Mouse (Mus musculus) intestine, embryonic 16.5 days (tissue): Measurements from ENCODE around the gene Npas3. TPM values are rescaled to one million over a fixed set of nuclear protein-coding genes. Genes with fewer than 3 reads are reported as not detected.

Source experiments
- ATAC-seq: fragments of 200-750 bp; cut with Nextera tagmentation; 2 replicates; pipeline ENCODE4 v1.8.0; 2017; ENCODE audit warnings: moderate TSS enrichment, moderate library complexity
- H3K27ac ChIP-seq: fragments of 300-500 bp; sonication (generic); 2 replicates; pipeline ENCODE4 v1.5.1; 2014; ENCODE audit warnings: mild to moderate bottlenecking, low read length
- H3K27me3 ChIP-seq: fragments of 300-500 bp; sonication (generic); replicated peaks from 2 replicates; pipeline ENCODE4 v1.6.1; 2014; ENCODE audit warnings: low read length, control low read depth, mixed read lengths; ENCODE audit not compliant: control insufficient read depth, insufficient read depth
- H3K36me3 ChIP-seq: fragments of 300-500 bp; sonication (generic); 2 replicates; pipeline ENCODE4 v1.6.1; 2014; ENCODE audit warnings: low read length, control low read depth; ENCODE audit not compliant: control insufficient read depth, insufficient read depth
- H3K4me1 ChIP-seq: fragments of 300-500 bp; sonication (generic); 2 replicates; pipeline ENCODE4 v1.6.1; 2014; ENCODE audit warnings: low read length, control low read depth, mixed read lengths; ENCODE audit not compliant: control insufficient read depth, insufficient read depth
- H3K4me2 ChIP-seq: fragments of 300-500 bp; sonication (generic); 2 replicates; pipeline ENCODE4 v1.6.1; 2014; ENCODE audit warnings: low read depth, low read length, control low read depth
- H3K4me3 ChIP-seq: fragments of 300-500 bp; sonication (generic); 2 replicates; pipeline ENCODE4 v1.5.1; 2014; ENCODE audit warnings: mild to moderate bottlenecking, low read length
- H3K9ac ChIP-seq: fragments of 300-500 bp; sonication (generic); 2 replicates; pipeline ENCODE4 v1.6.1; 2014; ENCODE audit warnings: low read depth, low read length
- H3K9me3 ChIP-seq: fragments of 300-500 bp; sonication (generic); 2 replicates; pipeline ENCODE4 v1.6.1; 2016; ENCODE audit warnings: low read length, control low read depth; ENCODE audit not compliant: control insufficient read depth
- WGBS: fragments of 180-500 bp; shearing (Covaris S2); extraction: QIAGEN DNeasy Blood & Tissue Kit; methylation state at CpG from one replicate; pipeline ENCODE4 v1.1.7; 2014; 5-methylcytosine and 5-hydroxymethylcytosine counted together
- polyA plus RNA-seq: library from polyadenylated mRNA; unstranded; fragments of >200 nt; fragmentation: Nextera tagmentation; extraction: Ambion mirVana; gene quantifications from 2 replicates; pipeline ENCODE4 v1.2.1, GENCODE M21; 2015

The Npas3 gene
- polyA plus RNA-seq, 1 experiment from 2014 or later, result 1.9 TPM

- ATAC-seq, result no peak
- H3K36me3 ChIP-seq, result no peaks in the 10 kb centered on the region
- no peak overlapping the region for H3K9ac ChIP-seq
- H3K4me1 ChIP-seq, result no peaks in the 10 kb centered on the region
- no peak overlapping the region for H3K27ac ChIP-seq
- H3K9me3 ChIP-seq, result no peaks in the 10 kb centered on the region
- H3K27me3 ChIP-seq, result no peaks in the 10 kb centered on the region
- H3K4me2 ChIP-seq, result no peak overlapping the region
- H3K4me3 ChIP-seq, result no peak overlapping the region
- 73% methylated on average over 8 of the region's 8 CpGs for WGBS
These were observed 660.3 kb downstream of the Npas3 start for GRCm38 (mm10) chr12:53908761-53909160.

GRCm38 (mm10) chr12:53910192-53910591 lies 661.7 kb downstream of the Npas3 start:
- Histone ChIP-seq H3K9ac (no peak overlapping the region), H3K27me3 (no peaks in the 10 kb centered on the region), H3K36me3 (no peaks in the 10 kb centered on the region), H3K27ac (no peak overlapping the region), H3K4me3 (no peak overlapping the region), H3K4me1 (no peaks in the 10 kb centered on the region), H3K4me2 (no peak overlapping the region), H3K9me3 (no peaks in the 10 kb centered on the region)
- 83% methylated on average over 2 of the region's 2 CpGs for WGBS
- ATAC-seq, result no peak

GRCm38 (mm10) chr12:53922153-53922552 lies 673.7 kb downstream of the Npas3 start:
- Histone ChIP-seq H3K4me1 (no peaks in the 10 kb centered on the region), H3K4me3 (no peak overlapping the region), H3K9ac (no peak overlapping the region), H3K9me3 (no peaks in the 10 kb centered on the region), H3K4me2 (no peak overlapping the region), H3K27ac (no peak overlapping the region), H3K36me3 (no peaks in the 10 kb centered on the region), H3K27me3 (no peaks in the 10 kb centered on the region)
- WGBS, result 91% methylated on average over 7 of the region's 7 CpGs
- no peak for ATAC-seq

- Histone ChIP-seq H3K27me3 (no peaks in the 10 kb centered on the region), H3K9me3 (no peaks in the 10 kb centered on the region), H3K36me3 (no peaks in the 10 kb centered on the region), H3K9ac (no peak overlapping the region), H3K4me2 (no peak overlapping the region), H3K4me1 (no peaks in the 10 kb centered on the region), H3K4me3 (no peak overlapping the region), H3K27ac (no peak overlapping the region)
- ATAC-seq, result no peak
- WGBS, result 89% methylated on average over 2 of the region's 2 CpGs
These were observed 700.3 kb downstream of the Npas3 start for GRCm38 (mm10) chr12:53948826-53949225.

GRCm38 (mm10) chr12:53962004-53962403 lies 713.5 kb downstream of the Npas3 start:
- Histone ChIP-seq H3K9ac (no peak overlapping the region), H3K9me3 (no peaks in the 10 kb centered on the region), H3K4me1 (no peaks in the 10 kb centered on the region), H3K4me3 (no peak overlapping the region), H3K27ac (no peak overlapping the region), H3K4me2 (no peak overlapping the region), H3K36me3 (no peaks in the 10 kb centered on the region), H3K27me3 (no peaks in the 10 kb centered on the region)
- WGBS, result 52% methylated on average over 7 of the region's 7 CpGs
- ATAC-seq, result no peak

GRCm38 (mm10) chr12:53963534-53963933 lies 715.1 kb downstream of the Npas3 start:
- H3K4me3 ChIP-seq, result no peak overlapping the region
- no peaks in the 10 kb centered on the region for H3K27me3 ChIP-seq
- no peak overlapping the region for H3K4me2 ChIP-seq
- no peaks in the 10 kb centered on the region for H3K4me1 ChIP-seq
- WGBS, result 83% methylated on average over 5 of the region's 5 CpGs
- no peak overlapping the region for H3K27ac ChIP-seq
- no peak overlapping the region for H3K9ac ChIP-seq
- H3K36me3 ChIP-seq, result no peaks in the 10 kb centered on the region
- ATAC-seq, result no peak
- no peaks in the 10 kb centered on the region for H3K9me3 ChIP-seq

GRCm38 (mm10) chr12:53969378-53970174 lies 721.1 kb downstream of the Npas3 start:
- H3K27me3 ChIP-seq, result no peaks in the 10 kb centered on the region
- H3K4me3 ChIP-seq, result no peak overlapping the region
- no peak overlapping the region for H3K27ac ChIP-seq
- H3K4me2 ChIP-seq, result no peak overlapping the region
- WGBS, result 65% methylated on average over 10 of the region's 10 CpGs
- H3K36me3 ChIP-seq, result no peaks in the 10 kb centered on the region
- ATAC-seq, result no peak
- no peaks in the 10 kb centered on the region for H3K9me3 ChIP-seq
- no peaks in the 10 kb centered on the region for H3K4me1 ChIP-seq
- no peak overlapping the region for H3K9ac ChIP-seq

- Histone ChIP-seq H3K27me3 (no peaks in the 10 kb centered on the region), H3K27ac (no peak overlapping the region), H3K4me1 (no peaks in the 10 kb centered on the region), H3K9me3 (no peaks in the 10 kb centered on the region), H3K4me2 (no peak overlapping the region), H3K9ac (no peak overlapping the region), H3K4me3 (no peak overlapping the region), H3K36me3 (no peaks in the 10 kb centered on the region)
- 84% methylated on average over 7 of the region's 7 CpGs for WGBS
- ATAC-seq, result no peak
These were observed 722.2 kb downstream of the Npas3 start for GRCm38 (mm10) chr12:53970721-53971120.

GRCm38 (mm10) chr12:53973414-53973813 lies 724.9 kb downstream of the Npas3 start:
- no peaks in the 10 kb centered on the region for H3K4me1 ChIP-seq
- WGBS, result 72% methylated on average over 6 of the region's 6 CpGs
- ATAC-seq, result no peak

More at GRCm38 (mm10) chr12:53973414-53973813, 724.9 kb downstream of the Npas3 start:
- Histone ChIP-seq H3K4me2 (no peak overlapping the region), H3K4me3 (no peak overlapping the region), H3K9me3 (no peaks in the 10 kb centered on the region), H3K36me3 (no peaks in the 10 kb centered on the region), H3K9ac (no peak overlapping the region), H3K27me3 (no peaks in the 10 kb centered on the region), H3K27ac (no peak overlapping the region)
